Mouse (Mus musculus) neural tube, embryonic 14.5 days (tissue): ENCODE results near the gene Mier2. TPM values are rescaled to one million over a fixed set of nuclear protein-coding genes. Genes with fewer than 3 reads are reported as not detected.

ENCODE experiments used
- ATAC-seq: fragments of 200-750 bp; cut with Nextera tagmentation; 2 replicates; pipeline ENCODE4 v1.8.0; 2017; ENCODE audit warnings: low read depth, mild to moderate bottlenecking, moderate TSS enrichment, moderate library complexity
- H3K27ac ChIP-seq: fragments of 300-500 bp; sonication (generic); 2 replicates; pipeline ENCODE4 v1.5.1; 2014; ENCODE audit warnings: low read depth, mild to moderate bottlenecking, control low read depth, low read length, moderate library complexity, mixed read lengths
- H3K27me3 ChIP-seq: fragments of 300-500 bp; sonication (generic); 2 replicates; pipeline ENCODE4 v1.6.1; 2014; ENCODE audit warnings: low read length; ENCODE audit not compliant: control insufficient read depth, insufficient read depth
- H3K36me3 ChIP-seq: fragments of 300-500 bp; sonication (generic); 2 replicates; pipeline ENCODE4 v1.6.1; 2014; ENCODE audit warnings: low read length, mixed read lengths; ENCODE audit not compliant: control insufficient read depth, insufficient read depth
- H3K4me1 ChIP-seq: fragments of 300-500 bp; sonication (generic); 2 replicates; pipeline ENCODE4 v1.6.1; 2014; ENCODE audit warnings: low read length; ENCODE audit not compliant: control insufficient read depth, insufficient read depth
- H3K4me2 ChIP-seq: fragments of 300-500 bp; sonication (generic); 2 replicates; pipeline ENCODE4 v1.6.1; 2014; ENCODE audit warnings: mild to moderate bottlenecking, low read depth, low read length, control low read depth
- H3K4me3 ChIP-seq: fragments of 300-500 bp; sonication (generic); 2 replicates; pipeline ENCODE4 v1.5.1; 2014; ENCODE audit warnings: low read depth, low read length, control low read depth, mixed read lengths
- H3K9ac ChIP-seq: fragments of 300-500 bp; sonication (generic); replicated peaks from 2 replicates; pipeline ENCODE4 v1.6.1; 2014; ENCODE audit warnings: low read depth, mild to moderate bottlenecking, control low read depth, low read length, mixed read lengths
- H3K9me3 ChIP-seq: fragments of 300-500 bp; sonication (generic); 2 replicates; pipeline ENCODE4 v1.6.1; 2016; ENCODE audit warnings: low read length; ENCODE audit not compliant: control insufficient read depth
- WGBS: fragments of 180-500 bp; shearing (Covaris S2); extraction: QIAGEN DNeasy Blood & Tissue Kit; methylation state at CpG from one replicate; pipeline ENCODE4 v1.1.7; 2014; 5-methylcytosine and 5-hydroxymethylcytosine counted together
- polyA plus RNA-seq: library from polyadenylated mRNA; unstranded; fragments of >200 nt; fragmentation: Nextera tagmentation; extraction: Ambion mirVana; gene quantifications from 2 replicates; pipeline ENCODE4 v1.2.1, GENCODE M21; 2014

Mier2 gene
- polyA plus RNA-seq, 1 experiment from 2014 or later: 59.9 TPM

DNA sequence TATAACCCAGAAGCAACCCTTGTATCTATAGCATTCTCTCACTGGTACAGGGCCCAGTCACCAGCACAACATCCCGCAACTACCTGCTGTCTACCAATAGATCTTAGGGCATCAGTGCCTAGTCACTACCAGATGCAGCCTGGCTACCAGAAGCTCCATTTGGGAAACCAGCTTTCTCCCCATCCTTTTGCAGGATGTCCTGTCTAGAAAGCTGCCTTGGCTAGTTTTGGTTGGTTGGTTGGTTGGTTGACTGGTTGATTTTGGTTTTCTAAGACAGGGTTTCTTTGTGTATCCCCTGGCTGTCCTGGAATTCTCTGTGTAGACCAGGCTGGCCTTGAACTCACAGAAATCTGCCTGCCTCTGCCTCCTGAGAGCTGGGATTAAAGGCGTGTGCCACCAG lies 4.7 kb upstream of the Mier2 start:
- no peak overlapping the region for H3K4me2 ChIP-seq
- ATAC-seq: no peak
- no peak overlapping the region for H3K9ac ChIP-seq
- WGBS: 86% methylated on average over 2 of the region's 2 CpGs
- H3K4me3 ChIP-seq: no peak overlapping the region
- H3K27me3 ChIP-seq: no peaks in the 10 kb centered on the region
- H3K27ac ChIP-seq: no peak overlapping the region
- H3K36me3 ChIP-seq: no peaks in the 10 kb centered on the region
- no peaks in the 10 kb centered on the region for H3K9me3 ChIP-seq
- no peaks in the 10 kb centered on the region for H3K4me1 ChIP-seq

DNA sequence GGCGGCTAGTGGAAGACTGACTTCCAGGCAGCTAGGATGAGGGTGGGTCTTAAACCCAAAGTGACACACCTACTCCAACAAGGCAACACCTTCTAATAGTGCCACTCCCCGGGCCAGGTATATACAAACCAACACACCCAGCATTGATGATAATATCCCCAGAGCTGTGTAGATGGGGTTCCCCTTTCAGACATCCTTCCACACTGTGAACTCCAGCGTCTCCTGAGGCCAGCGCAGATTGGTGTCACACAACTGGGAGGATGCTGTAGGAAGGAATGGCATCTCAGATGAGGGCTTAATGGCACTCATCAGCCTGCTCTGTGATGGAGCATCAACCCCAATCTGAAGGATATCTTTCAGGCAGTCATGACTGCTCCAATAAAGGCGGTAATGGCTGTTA lies 2.5 kb upstream of the Mier2 start:
- Histone ChIP-seq H3K4me1 (peaks cover 13% of the 10 kb centered on the region), H3K36me3 (no peaks in the 10 kb centered on the region), H3K27ac (no peak overlapping the region), H3K9ac (no peak overlapping the region), H3K4me3 (no peak overlapping the region), H3K27me3 (no peaks in the 10 kb centered on the region), H3K9me3 (no peaks in the 10 kb centered on the region), H3K4me2 (no peak overlapping the region)
- no peak for ATAC-seq
- 91% methylated on average over 5 of the region's 5 CpGs for WGBS

- H3K36me3 ChIP-seq: no peaks in the 10 kb centered on the region
- ATAC-seq: no peak
- WGBS: 93% methylated on average over 5 of the region's 5 CpGs
Observed at GRCm38 (mm10) chr10:79556951-79557350, 2.0 kb upstream of the Mier2 start.

GRCm38 (mm10) chr10:79555238-79555724 lies 282 bp upstream of the Mier2 start:
- no peaks in the 10 kb centered on the region for H3K9me3 ChIP-seq
- peak overlapping the region; percentile 83 for H3K4me3 ChIP-seq
- H3K4me1 ChIP-seq: peaks cover 13% of the 10 kb centered on the region
- no peak; the same call in 1 of the 2 replicates for ATAC-seq
- peak overlapping the region; percentile 89 for H3K9ac ChIP-seq
- no peaks in the 10 kb centered on the region for H3K27me3 ChIP-seq
- no peak overlapping the region for H3K27ac ChIP-seq
- H3K36me3 ChIP-seq: 0 out of 2 replicates have a peak, but pooled peaks cover 2% of the 10 kb centered on the region
- 24% methylated on average over 7 of the region's 7 CpGs for WGBS
- peak overlapping the region; percentile 85 for H3K4me2 ChIP-seq

More at GRCm38 (mm10) chr10:79556951-79557350, 2.0 kb upstream of the Mier2 start:
- Histone ChIP-seq H3K4me1 (peaks cover 13% of the 10 kb centered on the region), H3K27me3 (no peaks in the 10 kb centered on the region), H3K4me3 (no peak overlapping the region), H3K27ac (no peak overlapping the region), H3K9ac (no peak overlapping the region), H3K4me2 (no peak overlapping the region), H3K9me3 (no peaks in the 10 kb centered on the region)

GRCm38 (mm10) chr10:79553691-79554090 lies 1.3 kb downstream of the Mier2 start:
- Histone ChIP-seq H3K36me3 (peaks cover 15% of the 10 kb centered on the region; the same call in 1 of the 2 replicates), H3K27ac (no peak overlapping the region), H3K4me3 (peak overlapping the region; percentile 83), H3K9me3 (no peaks in the 10 kb centered on the region), H3K27me3 (no peaks in the 10 kb centered on the region), H3K4me1 (peaks cover 13% of the 10 kb centered on the region), H3K9ac (peak overlapping the region; percentile 89), H3K4me2 (peak overlapping the region; percentile 85)
- ATAC-seq: no peak
- 50% methylated on average over 10 of the region's 10 CpGs for WGBS

- H3K27me3 ChIP-seq: no peaks in the 10 kb centered on the region
- H3K4me2 ChIP-seq: peak overlapping the region; percentile 85; the same call in 1 of the 2 replicates
- H3K9ac ChIP-seq: no peak overlapping the region
- H3K27ac ChIP-seq: no peak overlapping the region
- WGBS: 90% methylated on average over 6 of the region's 6 CpGs
- peaks cover 13% of the 10 kb centered on the region for H3K4me1 ChIP-seq
- H3K4me3 ChIP-seq: peak overlapping the region; percentile 83
- peaks cover 20% of the 10 kb centered on the region for H3K36me3 ChIP-seq
- ATAC-seq: no peak
- no peaks in the 10 kb centered on the region for H3K9me3 ChIP-seq
Observed at GRCm38 (mm10) chr10:79553176-79553575, 1.8 kb downstream of the Mier2 start.

DNA sequence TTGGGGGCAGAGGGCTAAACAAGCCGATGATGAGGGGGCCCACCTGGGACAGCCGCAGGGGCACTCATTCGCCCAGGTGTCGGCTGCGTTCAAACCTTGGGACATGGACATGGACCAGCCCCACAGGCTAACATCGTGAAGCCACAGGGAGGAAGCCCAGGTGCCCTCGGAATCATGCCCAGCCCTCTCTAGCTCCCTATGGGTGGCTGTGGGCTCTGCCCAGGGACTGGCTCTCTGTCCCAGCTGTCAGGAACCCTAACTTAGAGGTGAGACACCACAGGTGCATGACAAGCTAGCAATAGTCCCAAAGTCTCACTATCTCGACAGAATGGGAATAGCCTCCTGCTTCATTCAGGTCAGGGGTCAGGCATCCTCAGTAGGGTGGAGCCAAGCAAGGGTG lies 2.5 kb downstream of the Mier2 start:
- Histone ChIP-seq H3K9me3 (no peaks in the 10 kb centered on the region), H3K27ac (no peak overlapping the region), H3K4me3 (no peak overlapping the region), H3K36me3 (peaks cover 26% of the 10 kb centered on the region), H3K9ac (no peak overlapping the region), H3K4me1 (peaks cover 13% of the 10 kb centered on the region), H3K27me3 (no peaks in the 10 kb centered on the region), H3K4me2 (no peak overlapping the region)
- 88% methylated on average over 8 of the region's 8 CpGs for WGBS
- ATAC-seq: no peak

DNA sequence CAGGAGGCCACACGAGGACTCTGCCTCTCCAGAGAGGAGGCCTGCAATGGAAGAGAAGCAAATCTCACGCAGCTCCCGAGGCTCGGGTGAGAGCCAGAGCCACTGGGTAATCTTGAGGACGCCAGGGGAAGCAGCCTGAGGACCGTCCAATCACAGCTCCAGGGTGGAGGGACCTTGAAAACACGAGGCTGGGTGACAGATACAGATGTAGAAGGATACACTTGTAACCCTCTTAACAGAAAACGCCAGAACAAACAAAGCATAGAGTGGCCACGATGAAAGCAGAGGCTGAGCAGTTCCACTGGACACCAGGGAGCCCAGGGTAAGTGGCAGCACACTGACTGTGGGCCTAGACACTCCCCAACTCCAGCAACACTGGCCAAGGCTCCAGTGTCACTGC lies 4.6 kb downstream of the Mier2 start:
- H3K9ac ChIP-seq: no peak overlapping the region
- WGBS: 87% methylated on average over 9 of the region's 9 CpGs
- no peak overlapping the region for H3K4me2 ChIP-seq
- no peaks in the 10 kb centered on the region for H3K27me3 ChIP-seq
- H3K9me3 ChIP-seq: no peaks in the 10 kb centered on the region
- ATAC-seq: no peak
- peaks cover 13% of the 10 kb centered on the region for H3K4me1 ChIP-seq
- H3K27ac ChIP-seq: no peak overlapping the region
- peaks cover 40% of the 10 kb centered on the region for H3K36me3 ChIP-seq
- H3K4me3 ChIP-seq: no peak overlapping the region

DNA sequence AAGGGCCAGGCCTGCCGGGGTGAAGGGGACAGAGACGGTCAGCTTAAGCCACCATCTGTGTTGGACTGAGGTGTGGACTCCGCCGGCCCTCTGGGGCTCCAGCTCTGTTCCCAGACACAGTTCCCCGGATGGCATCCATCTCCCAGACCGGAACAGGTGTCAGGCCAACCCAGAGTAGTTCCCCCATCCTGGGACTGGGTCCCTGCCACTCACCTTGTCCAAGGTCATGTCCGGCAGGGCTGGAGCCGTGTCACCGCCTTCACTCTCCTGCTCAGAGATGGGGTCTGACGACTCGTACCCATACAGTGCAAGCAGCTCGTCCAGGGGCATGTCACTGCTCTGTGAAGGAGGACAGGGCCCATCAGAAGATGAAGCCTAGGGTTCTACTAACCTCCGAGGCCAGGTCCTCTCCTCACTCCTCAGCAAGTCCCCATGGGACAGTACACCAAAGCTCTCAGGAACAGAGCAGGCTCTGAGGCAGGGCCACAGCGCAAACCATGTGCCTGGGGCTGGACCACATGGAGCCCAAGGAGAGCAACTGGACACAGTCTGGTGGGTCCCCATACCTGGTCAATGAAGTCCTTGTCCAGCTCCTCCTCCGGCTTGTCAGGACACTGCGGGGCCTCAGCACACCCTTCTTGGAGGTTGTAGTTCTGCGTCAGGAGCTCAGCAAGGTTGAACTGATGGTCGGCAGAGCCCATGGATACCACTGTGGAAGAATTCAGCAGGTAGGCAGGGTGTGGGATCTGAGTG lies 5.9 kb downstream of the Mier2 start:
- H3K9ac ChIP-seq: no peak overlapping the region
- ATAC-seq: no peak
- H3K4me2 ChIP-seq: no peak overlapping the region
- no peaks in the 10 kb centered on the region for H3K27me3 ChIP-seq
- peaks cover 12% of the 10 kb centered on the region for H3K4me1 ChIP-seq
- peaks cover 52% of the 10 kb centered on the region for H3K36me3 ChIP-seq
- H3K9me3 ChIP-seq: no peaks in the 10 kb centered on the region
- no peak overlapping the region for H3K4me3 ChIP-seq
- H3K27ac ChIP-seq: no peak overlapping the region
- WGBS: 98% methylated on average over 18 of the region's 18 CpGs
